Mouse (Mus musculus) kidney, adult 2 months (tissue): Measurements from ENCODE around the gene Invs. TPM values are rescaled to one million over a fixed set of nuclear protein-coding genes. Genes with fewer than 3 reads are reported as not detected.

Source experiments
- DNase-seq: peaks from one replicate; pipeline ENCODE4 v3.0.0; 2021
- H3K27ac ChIP-seq: fragments of 200-500 bp; 2 replicates; pipeline ENCODE4 v1.5.1; 2012; ENCODE audit warnings: low read depth, low read length, control low read depth, inconsistent platforms; ENCODE audit not compliant: insufficient read depth
- H3K27me3 ChIP-seq: fragments of 200-500 bp; replicated peaks from 2 replicates; pipeline ENCODE4 v1.6.1; 2012; ENCODE audit warnings: mild to moderate bottlenecking, moderate library complexity, low read length, inconsistent platforms; ENCODE audit not compliant: control insufficient read depth, insufficient read depth
- H3K36me3 ChIP-seq: fragments of 200-500 bp; 2 replicates; pipeline ENCODE4 v1.6.1; 2012; ENCODE audit warnings: mild to moderate bottlenecking, moderate library complexity, low read length, inconsistent platforms; ENCODE audit not compliant: control insufficient read depth, insufficient read depth
- H3K4me1 ChIP-seq: fragments of 200-500 bp; 2 replicates; pipeline ENCODE4 v1.6.1; 2011; ENCODE audit warnings: low read length; ENCODE audit not compliant: control insufficient read depth, insufficient read depth
- H3K4me3 ChIP-seq: fragments of 200-500 bp; 2 replicates; pipeline ENCODE4 v1.5.1; 2011; ENCODE audit warnings: mild to moderate bottlenecking, low read depth, low read length, control low read depth; ENCODE audit not compliant: insufficient read depth
- CTCF ChIP-seq: fragments of 200-500 bp; conservative IDR thresholded peaks from 2 replicates; pipeline ENCODE4 v1.5.1; 2011; ENCODE audit warnings: low read depth, mild to moderate bottlenecking, control low read depth, low read length, moderate library complexity, mixed read lengths; ENCODE audit not compliant: insufficient read depth, insufficient read length
- POLR2A ChIP-seq: fragments of 200-500 bp; IDR thresholded peaks from one replicate; pipeline ENCODE4 v1.6.1; 2011; ENCODE audit warnings: low read depth, low read length, control low read depth
- WGBS: fragments of 180-500 bp; shearing (Covaris S2); methylation state at CpG from one replicate; pipeline ENCODE4 v1.1.7; 2018; 5-methylcytosine and 5-hydroxymethylcytosine counted together
- polyA plus RNA-seq: library from polyadenylated mRNA; depleted of rRNA; stranded (reverse); fragments of >200 nt; gene quantifications from 2 replicates; pipeline ENCODE4 v1.2.3, GENCODE M21; 2012; rRNA removed

Gene Invs
- polyA plus RNA-seq, 1 experiment: 4.6 TPM

- no peak for DNase-seq
- Histone ChIP-seq H3K36me3 (peaks cover 4% of the 10 kb centered on the region; the same call in 1 of the 2 replicates), H3K4me3 (no peak overlapping the region), H3K27ac (no peak overlapping the region), H3K27me3 (no peaks in the 10 kb centered on the region), H3K4me1 (no peaks in the 10 kb centered on the region)
- TF ChIP-seq POLR2A (no peak), CTCF (no peak)
- WGBS: 96% methylated on average over 6 of the region's 6 CpGs
Observed at GRCm38 (mm10) chr4:48458436-48458835, 178.9 kb downstream of the Invs start.

GRCm38 (mm10) chr4:48461060-48461459 is 181.5 kb downstream of the Invs start:
- TF ChIP-seq POLR2A: no peak
- no peak for TF ChIP-seq CTCF
- Histone ChIP-seq H3K36me3 (peaks cover 2% of the 10 kb centered on the region; the same call in 1 of the 2 replicates), H3K4me1 (no peaks in the 10 kb centered on the region), H3K27ac (no peak overlapping the region), H3K4me3 (no peak overlapping the region), H3K27me3 (no peaks in the 10 kb centered on the region)
- 68% methylated on average over 1 of the region's 1 CpGs for WGBS
- no peak for DNase-seq

GRCm38 (mm10) chr4:48470977-48471376 is 191.4 kb downstream of the Invs start:
- H3K4me3 ChIP-seq: no peak overlapping the region
- H3K36me3 ChIP-seq: peaks cover 7% of the 10 kb centered on the region
- H3K4me1 ChIP-seq: no peaks in the 10 kb centered on the region
- WGBS: 28% methylated on average over 1 of the region's 1 CpGs
- no peak for DNase-seq
- H3K27me3 ChIP-seq: no peaks in the 10 kb centered on the region
- H3K27ac ChIP-seq: no peak overlapping the region
- TF ChIP-seq CTCF: no peak

GRCm38 (mm10) chr4:48472052-48472791 is 192.7 kb downstream of the Invs start:
- H3K27ac ChIP-seq: no peak overlapping the region
- 12% methylated on average over 12 of the region's 12 CpGs for WGBS

GRCm38 (mm10) chr4:48472792-48473650 is 193.5 kb downstream of the Invs start, which contains the start of gene Tex10:
TSS of gene Tex10 (minus strand) at chr4:48473459.
- under 1% methylated on average over 89 of the region's 89 CpGs for WGBS
- Histone ChIP-seq H3K27me3 (no peaks in the 10 kb centered on the region), H3K4me3 (peak within 1 kb of the TSS; percentile 69), H3K27ac (no peak within 1 kb of the TSS), H3K36me3 (peaks cover 4% of the 10 kb centered on the region), H3K4me1 (no peaks in the 10 kb centered on the region)
- no peak for TF ChIP-seq CTCF
- peak; percentile 25 for TF ChIP-seq POLR2A
- DNase-seq: peak; percentile 92

More at GRCm38 (mm10) chr4:48472052-48472791, 192.7 kb downstream of the Invs start:
- DNase-seq: peak; percentile 28
- peak overlapping the region; percentile 69 for H3K4me3 ChIP-seq
- no peaks in the 10 kb centered on the region for H3K27me3 ChIP-seq
- no peaks in the 10 kb centered on the region for H3K4me1 ChIP-seq
- TF ChIP-seq POLR2A: no peak
- no peak for TF ChIP-seq CTCF
- peaks cover 5% of the 10 kb centered on the region for H3K36me3 ChIP-seq

GRCm38 (mm10) chr4:48473651-48474011 is 194.1 kb downstream of the Invs start:
- H3K27me3 ChIP-seq: no peaks in the 10 kb centered on the region
- no peak for DNase-seq
- H3K36me3 ChIP-seq: no peaks in the 10 kb centered on the region; the same call in 1 of the 2 replicates
- WGBS: 73% methylated on average over 2 of the region's 2 CpGs
- no peaks in the 10 kb centered on the region for H3K4me1 ChIP-seq
- peak overlapping the region; percentile 69 for H3K4me3 ChIP-seq
- TF ChIP-seq CTCF (no peak), POLR2A (no peak)
- H3K27ac ChIP-seq: no peak overlapping the region

- Histone ChIP-seq H3K36me3 (no peaks in the 10 kb centered on the region), H3K27me3 (no peaks in the 10 kb centered on the region), H3K4me1 (no peaks in the 10 kb centered on the region), H3K4me3 (no peak overlapping the region), H3K27ac (no peak overlapping the region)
- TF ChIP-seq CTCF (peak; percentile 46; the same call in 1 of the 2 replicates), POLR2A (no peak)
- peak; percentile 25 for DNase-seq
- 22% methylated on average over 2 of the region's 2 CpGs for WGBS
Observed at GRCm38 (mm10) chr4:48481287-48481686, 201.7 kb downstream of the Invs start.

Other genes with a start within 250 kb of the Invs start
- gene Nr4a3, start 234.6 kb upstream of the Invs start, polyA plus RNA-seq: 0.30 and 0.72 TPM in 2 replicates
- 6.1 and 6.6 TPM in 2 replicates for gene Stx17, start 154.8 kb upstream of the Invs start, polyA plus RNA-seq
- 19.4 and 33.8 TPM in 2 replicates for gene Erp44, start 202 bp upstream of the Invs start, polyA plus RNA-seq
- 5.7 and 9.4 TPM in 2 replicates for gene Tex10, start 193.7 kb downstream of the Invs start, polyA plus RNA-seq